Mouse (Mus musculus) MEL (cell line): Measurements from ENCODE around the gene Cpa4. TPM values are rescaled to one million over a fixed set of nuclear protein-coding genes. Genes with fewer than 3 reads are reported as not detected.
A peak's percentile ranks its signal among the peaks of the same experiment; 100 is the strongest.

Experiments
- DNase-seq: peaks from one replicate; pipeline ENCODE4 v3.0.0; 2011; ENCODE audit warnings: low read depth, low spot score
- H3K27ac ChIP-seq: 2 replicates; pipeline ENCODE4 v1.5.1; 2012; ENCODE audit warnings: low read depth, mild to moderate bottlenecking, control low read depth, low read length, moderate library complexity; ENCODE audit not compliant: control insufficient read depth
- H3K27me3 ChIP-seq, 2 experiments: fragments of 150-350 bp in 1 of 2; sonication (generic) in 1 of 2; 2 replicates each; pipeline ENCODE4 v1.6.1; 2012; ENCODE audit warnings: low read length in 2 of 2, mild to moderate bottlenecking in 2 of 2, improper control_type of control experiment in 1 of 2, moderate library complexity in 1 of 2; ENCODE audit not compliant: insufficient read depth in 2 of 2, control insufficient read depth in 1 of 2
- H3K36me3 ChIP-seq, 2 experiments: 2 replicates each; pipeline ENCODE4 v1.6.1; 2012 to 2014; ENCODE audit warnings: low read length in 2 of 2, improper control_type of control experiment in 1 of 2, inconsistent platforms in 1 of 2, mild to moderate bottlenecking in 1 of 2; ENCODE audit not compliant: insufficient read depth in 2 of 2, control insufficient read depth in 1 of 2
- H3K4me1 ChIP-seq, 2 experiments: fragments of 150-350 bp in 1 of 2; sonication (generic) in 1 of 2; 2 replicates each; pipeline ENCODE4 v1.6.1; 2012; ENCODE audit warnings: low read length in 2 of 2, improper control_type of control experiment in 1 of 2, mild to moderate bottlenecking in 1 of 2; ENCODE audit not compliant: insufficient read depth in 2 of 2, control insufficient read depth in 1 of 2
- H3K4me3 ChIP-seq, 2 experiments: fragments of 150-350 bp in 1 of 2; sonication (generic) in 1 of 2; 2 replicates each; pipeline ENCODE4 v1.5.1; 2012; ENCODE audit warnings: low read depth in 2 of 2, low read length in 2 of 2, mild to moderate bottlenecking in 2 of 2, moderate library complexity in 2 of 2, control low read depth in 1 of 2, improper control_type of control experiment in 1 of 2; ENCODE audit not compliant: control insufficient read depth in 1 of 2, insufficient read depth in 1 of 2
- H3K79me2 ChIP-seq: 2 replicates; pipeline ENCODE4 v1.6.1; 2012; ENCODE audit warnings: mild to moderate bottlenecking, low read length, moderate library complexity; ENCODE audit not compliant: control insufficient read depth, poor library complexity, insufficient read depth
- H3K9ac ChIP-seq: 2 replicates; pipeline ENCODE4 v1.6.1; 2012; ENCODE audit warnings: low read depth, mild to moderate bottlenecking, control low read depth, low read length, moderate library complexity; ENCODE audit not compliant: control insufficient read depth, poor library complexity, severe bottlenecking
- H3K9me3 ChIP-seq: fragments of 150-350 bp; sonication (generic); replicated peaks from 2 replicates; pipeline ENCODE4 v1.6.1; 2012; ENCODE audit warnings: mild to moderate bottlenecking, low read length, improper control_type of control experiment, moderate library complexity; ENCODE audit not compliant: insufficient read depth
- CTCF ChIP-seq, 3 experiments: IDR thresholded peaks in 2 of 3; conservative IDR thresholded peaks in 1 of 3; 2 replicates each; pipeline ENCODE4 v1.5.1; 2011 to 2012; ENCODE audit warnings: low read length in 3 of 3, low read depth in 2 of 3, mild to moderate bottlenecking in 2 of 3, improper control_type of control experiment in 1 of 3, inconsistent platforms in 1 of 3, mixed read lengths in 1 of 3, moderate library complexity in 1 of 3; ENCODE audit not compliant: control insufficient read depth in 1 of 3, insufficient read depth in 1 of 3, poor library complexity in 1 of 3, severe bottlenecking in 1 of 3
- ETS1 ChIP-seq: IDR thresholded peaks from 2 replicates; pipeline ENCODE4 v1.6.1; 2012; ENCODE audit warnings: low read depth, mild to moderate bottlenecking, inconsistent platforms, low read length, improper control_type of control experiment, moderate library complexity
- GABPA ChIP-seq: IDR thresholded peaks from 2 replicates; pipeline ENCODE4 v1.6.1; 2012; ENCODE audit warnings: low read depth, mild to moderate bottlenecking, inconsistent platforms, low read length, improper control_type of control experiment, moderate library complexity
- GATA1 ChIP-seq: IDR thresholded peaks from 2 replicates; pipeline ENCODE4 v1.6.1; 2011; ENCODE audit warnings: low read depth, low read length, improper control_type of control experiment
- MAZ ChIP-seq: IDR thresholded peaks from 2 replicates; pipeline ENCODE4 v1.6.1; 2012; ENCODE audit warnings: low read depth, mild to moderate bottlenecking, inconsistent platforms, low read length, improper control_type of control experiment
- USF1 ChIP-seq: IDR thresholded peaks from 2 replicates; pipeline ENCODE4 v1.6.1; 2014; ENCODE audit warnings: low read depth, mild to moderate bottlenecking, inconsistent platforms, low read length, improper control_type of control experiment, moderate library complexity
- USF2 ChIP-seq, 2 experiments: IDR thresholded peaks; 2 replicates each; pipeline ENCODE4 v1.6.1; 2011 to 2012; ENCODE audit warnings: improper control_type of control experiment in 2 of 2, low read length in 2 of 2, borderline replicate concordance in 1 of 2, inconsistent platforms in 1 of 2, low read depth in 1 of 2, mild to moderate bottlenecking in 1 of 2; ENCODE audit not compliant: insufficient read depth in 1 of 2
- ZC3H11A ChIP-seq: IDR thresholded peaks from 2 replicates; pipeline ENCODE4 v1.6.1; 2012; ENCODE audit warnings: low read depth, mild to moderate bottlenecking, inconsistent platforms, low read length, improper control_type of control experiment
- ZKSCAN1 ChIP-seq: IDR thresholded peaks from 2 replicates; pipeline ENCODE4 v1.6.1; 2012; ENCODE audit warnings: low read depth, mild to moderate bottlenecking, inconsistent platforms, low read length, improper control_type of control experiment, moderate library complexity
- ZMIZ1 ChIP-seq: IDR thresholded peaks from 2 replicates; pipeline ENCODE4 v1.6.1; 2012; ENCODE audit warnings: low read depth, mild to moderate bottlenecking, inconsistent platforms, low read length, improper control_type of control experiment, moderate library complexity
- polyA plus RNA-seq, 2 experiments: library from polyadenylated mRNA; stranded (reverse) in 1 of 2; unstranded in 1 of 2; fragments of >175 nt in 1 of 2; fragments of >200 nt in 1 of 2; gene quantifications; 2 replicates each; pipeline versions ENCODE4 v1.2.1 to v1.2.4; 2012; ENCODE audit warnings: low replicate concordance in 2 of 2, low read depth in 1 of 2; ENCODE audit not compliant: insufficient read length in 2 of 2, insufficient read depth in 1 of 2, missing spikeins in 1 of 2
- total RNA-seq: library from RNA; depleted of rRNA; stranded (reverse); fragments of 300-350 nt; gene quantifications from 2 replicates; pipeline ENCODE4 v1.2.3, GENCODE M21; 2012

The Cpa4 gene
- total and polyA plus RNA-seq, 3 experiments = not detected

DNA sequence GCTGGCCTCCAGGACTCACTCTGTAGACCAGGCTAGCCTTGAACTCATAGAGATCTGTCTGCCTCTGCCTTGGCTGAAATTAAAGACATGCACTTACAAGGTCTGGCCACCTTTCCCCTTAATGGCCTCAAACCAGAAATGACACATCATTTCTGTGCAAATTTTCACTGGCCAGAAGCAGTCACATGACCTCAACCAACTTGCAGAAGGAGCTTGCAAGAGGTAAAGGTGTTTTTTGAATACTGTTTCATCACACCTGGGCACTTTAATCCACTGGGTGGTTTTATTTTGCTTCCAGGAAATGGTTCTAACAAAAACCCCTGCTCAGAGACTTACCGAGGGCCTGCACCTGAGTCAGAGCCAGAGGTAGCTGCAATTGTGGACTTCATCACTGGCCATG is 61.8 kb downstream of the Cpa4 start:
- peak; percentile 16 for DNase-seq
- H3K4me3 ChIP-seq = no peak overlapping the region
- no peaks in the 10 kb centered on the region for H3K27me3 ChIP-seq
- TF ChIP-seq USF2 (IDR thresholded peaks at IDR 0.05; ENCODE audit: borderline replicate concordance in 1 of 2, insufficient read depth in 1 of 2, low read depth in 1 of 2, low read length in 2 of 2) (no peak), USF1 (peak; percentile 67; the same call in 1 of the 2 replicates)
- H3K4me1 ChIP-seq = no peaks in the 10 kb centered on the region
- no peak overlapping the region for H3K9ac ChIP-seq
- no peaks in the 10 kb centered on the region for H3K9me3 ChIP-seq
- H3K27ac ChIP-seq = no peak overlapping the region
- H3K79me2 ChIP-seq = no peaks in the 10 kb centered on the region
- H3K36me3 ChIP-seq = no peaks in the 10 kb centered on the region

DNA sequence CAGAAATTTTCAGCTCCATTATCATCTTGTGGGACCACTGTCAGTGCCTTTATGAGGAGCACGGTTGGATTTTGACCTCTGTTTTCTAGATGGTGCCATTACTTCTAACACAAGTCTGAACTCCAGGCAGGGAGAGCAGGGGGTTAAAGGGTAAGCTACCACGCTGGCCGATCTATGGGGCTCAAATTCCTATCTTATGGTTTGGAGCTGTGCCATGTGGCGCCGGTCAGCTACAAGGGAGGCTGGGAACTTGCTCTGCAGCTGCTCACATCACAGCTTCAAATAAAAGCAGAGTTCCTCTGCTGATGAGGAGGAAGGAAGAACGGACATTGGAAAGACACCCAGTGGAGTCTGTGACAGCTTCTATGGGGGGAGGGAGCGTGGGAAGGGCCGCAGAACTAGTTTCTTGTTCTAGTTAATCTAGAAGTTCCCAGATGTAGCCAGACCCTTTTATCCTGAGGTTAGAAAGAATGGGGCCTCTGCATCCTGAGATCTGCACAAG is 67.2 kb downstream of the Cpa4 start:
- Histone ChIP-seq H3K9me3 (no peaks in the 10 kb centered on the region), H3K4me1 (peaks cover 7 to 14% of the 10 kb centered on the region in 2 experiments), H3K4me3 (no peak overlapping the region), H3K27me3 (no peaks in the 10 kb centered on the region), H3K79me2 (no peaks in the 10 kb centered on the region), H3K27ac (no peak overlapping the region), H3K36me3 (peaks cover 0 to 4% of the 10 kb centered on the region in 2 experiments; a peak in 2 of 4 replicates), H3K9ac (no peak overlapping the region)
- DNase-seq = no peak
- no peak for TF ChIP-seq CTCF (IDR thresholded peaks at IDR 0.05 in 2 of 3, conservative IDR thresholded peaks at IDR 0.05 in 1 of 3; ENCODE audit: control insufficient read depth in 1 of 3, insufficient read depth in 1 of 3, low read depth in 2 of 3, low read length in 3 of 3, poor library complexity in 1 of 3, severe bottlenecking in 1 of 3)

DNA sequence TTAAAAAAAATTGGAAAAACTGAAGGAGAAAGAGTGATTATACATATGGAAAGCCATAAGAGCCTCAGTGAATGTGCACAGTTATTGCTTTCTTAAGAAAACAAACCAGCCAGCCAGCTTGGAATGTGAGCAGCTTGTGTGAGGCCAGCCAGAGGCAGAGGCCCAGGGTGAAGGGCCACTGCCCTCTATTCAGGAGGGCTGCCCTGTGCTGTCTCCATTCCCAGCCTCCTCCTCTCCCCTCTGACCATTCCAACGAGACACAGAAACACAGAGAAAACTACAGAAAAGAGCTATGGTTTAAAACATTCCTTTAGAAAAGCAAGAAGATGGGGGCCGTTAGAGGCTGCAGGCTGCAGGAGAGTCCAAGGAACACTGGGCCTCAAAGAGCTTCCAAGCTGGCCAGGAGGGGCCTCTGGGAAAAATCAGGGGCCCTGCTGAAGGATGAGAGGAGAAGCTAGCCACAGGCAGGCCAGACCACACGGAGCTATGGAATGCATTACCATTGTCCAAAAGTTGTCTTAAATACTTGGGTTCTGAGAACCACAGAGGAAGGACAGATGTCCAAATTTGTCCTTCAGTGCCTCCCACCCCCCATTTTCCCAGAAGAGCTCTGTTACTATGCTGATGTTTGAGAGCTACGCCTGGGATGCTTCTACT is 68.1 kb downstream of the Cpa4 start:
- H3K9me3 ChIP-seq = no peaks in the 10 kb centered on the region
- no peaks in the 10 kb centered on the region for H3K79me2 ChIP-seq
- peaks cover 0 to 4% of the 10 kb centered on the region in 2 experiments; a peak in 2 of 4 replicates for H3K36me3 ChIP-seq
- peaks cover 7 to 14% of the 10 kb centered on the region in 2 experiments for H3K4me1 ChIP-seq
- DNase-seq = no peak
- no peaks in the 10 kb centered on the region for H3K27me3 ChIP-seq
- TF ChIP-seq GATA1 (no peak), ZC3H11A (no peak), ZMIZ1 (no peak), GABPA (no peak), ETS1 (no peak), ZKSCAN1 (no peak), MAZ (no peak)
- H3K27ac ChIP-seq = no peak overlapping the region
- H3K4me3 ChIP-seq = no peak overlapping the region
- H3K9ac ChIP-seq = no peak overlapping the region
